Mouse (Mus musculus) cerebellum, adult 8-10 months (tissue): ENCODE measurements around the gene Ltbp3.
A peak's percentile ranks its signal among the peaks of the same experiment; 100 is the strongest.

ENCODE experiments used
- DNase-seq: peaks from one replicate; pipeline ENCODE4 v3.0.0; 2022

The Ltbp3 gene

GRCm38 (mm10) chr19:5740320-5741317 is at the start of gene Ltbp3:
Gene Ltbp3 (plus strand): TSS chr19:5740904.
- DNase-seq, result peak; percentile 71

- DNase-seq, result no peak
Measured at GRCm38 (mm10) chr19:5691601-5692000, 49.1 kb upstream of the Ltbp3 start.

GRCm38 (mm10) chr19:5692086-5692912 is 48.4 kb upstream of the Ltbp3 start:
- DNase-seq, result no peak

- DNase-seq, result no peak
Measured at GRCm38 (mm10) chr19:5692913-5693396, 47.7 kb upstream of the Ltbp3 start.

GRCm38 (mm10) chr19:5693801-5694200 is 46.9 kb upstream of the Ltbp3 start:
- DNase-seq, result no peak

GRCm38 (mm10) chr19:5695849-5696462 is 44.7 kb upstream of the Ltbp3 start:
- DNase-seq, result no peak

- DNase-seq, result no peak
Measured at GRCm38 (mm10) chr19:5704163-5704800, 36.4 kb upstream of the Ltbp3 start, which contains the start of gene Kcnk7. Gene Kcnk7 (plus strand): TSS chr19:5704367.

GRCm38 (mm10) chr19:5704801-5705571 is 35.7 kb upstream of the Ltbp3 start:
- DNase-seq, result no peak

GRCm38 (mm10) chr19:5710068-5710467 is 30.6 kb upstream of the Ltbp3 start:
- DNase-seq, result no peak

- DNase-seq, result no peak
Measured at GRCm38 (mm10) chr19:5710581-5710980, 30.1 kb upstream of the Ltbp3 start.

- DNase-seq, result peak; percentile 72
Measured at GRCm38 (mm10) chr19:5711218-5711617, 29.5 kb upstream of the Ltbp3 start.

- DNase-seq, result no peak
Measured at GRCm38 (mm10) chr19:5711907-5712460, 28.7 kb upstream of the Ltbp3 start.

GRCm38 (mm10) chr19:5713255-5713654 is 27.4 kb upstream of the Ltbp3 start:
- no peak for DNase-seq

- DNase-seq, result no peak
Measured at GRCm38 (mm10) chr19:5713730-5714129, 27.0 kb upstream of the Ltbp3 start.

- no peak for DNase-seq
Measured at GRCm38 (mm10) chr19:5715793-5716688, 24.7 kb upstream of the Ltbp3 start.

GRCm38 (mm10) chr19:5716955-5717354 is 23.7 kb upstream of the Ltbp3 start:
- no peak for DNase-seq

GRCm38 (mm10) chr19:5721233-5721632 is 19.5 kb upstream of the Ltbp3 start:
- DNase-seq, result no peak

- DNase-seq, result no peak
Measured at GRCm38 (mm10) chr19:5722848-5723425, 17.8 kb upstream of the Ltbp3 start.

- no peak for DNase-seq
Measured at GRCm38 (mm10) chr19:5723934-5724548, 16.7 kb upstream of the Ltbp3 start.
